Mouse (Mus musculus) Patski (cell line): ENCODE data around the gene Gabbr1. TPM values are rescaled to one million over a fixed set of nuclear protein-coding genes. Genes with fewer than 3 reads are reported as not detected.

ENCODE experiments used
- ATAC-seq: fragments of 100-300 bp; one replicate; pipeline ENCODE4 v1.8.0; 2021
- CTCF ChIA-PET: fragments of 350-600 bp; sonication (Branson Sonifier 250); formaldehyde crosslinking; loops from one replicate; lab custom pipeline; 2022; ENCODE audit warnings: inconsistent platforms; lab: Charles Lee
- POLR2A ChIA-PET: fragments of 350-600 bp; sonication (Branson Sonifier 250); formaldehyde crosslinking; loops from one replicate; lab custom pipeline; 2022; ENCODE audit warnings: antibody characterized with exemption, inconsistent platforms; lab: Charles Lee
- DNase-seq: peaks from one replicate; pipeline ENCODE4 v3.0.0-alpha.2; 2011; ENCODE audit warnings: low read depth, low spot score
- H3K27me3 ChIP-seq: fragments of 371-371 bp; one replicate; pipeline ENCODE4 v1.5.1; 2021
- CTCF ChIP-seq: fragments of 100-300 bp; IDR thresholded peaks from one replicate; pipeline ENCODE4 v1.5.1; 2021
- in situ Hi-C: fragments of 300-500 bp; cut with MboI; formaldehyde crosslinking; loops from 3 replicates; pipeline ENCODE4 v1.11.1; 2018; ENCODE audit warnings: low pct_unique_long_range_greater_than_20kb, mixed read lengths
- polyA plus RNA-seq: library from polyadenylated mRNA; unstranded; gene quantifications from one replicate; pipeline ENCODE4 v1.2.3, GENCODE M21; 2021

Gabbr1 gene
- polyA plus RNA-seq, 1 experiment from 2014 or later, result 44.4 TPM

DNA sequence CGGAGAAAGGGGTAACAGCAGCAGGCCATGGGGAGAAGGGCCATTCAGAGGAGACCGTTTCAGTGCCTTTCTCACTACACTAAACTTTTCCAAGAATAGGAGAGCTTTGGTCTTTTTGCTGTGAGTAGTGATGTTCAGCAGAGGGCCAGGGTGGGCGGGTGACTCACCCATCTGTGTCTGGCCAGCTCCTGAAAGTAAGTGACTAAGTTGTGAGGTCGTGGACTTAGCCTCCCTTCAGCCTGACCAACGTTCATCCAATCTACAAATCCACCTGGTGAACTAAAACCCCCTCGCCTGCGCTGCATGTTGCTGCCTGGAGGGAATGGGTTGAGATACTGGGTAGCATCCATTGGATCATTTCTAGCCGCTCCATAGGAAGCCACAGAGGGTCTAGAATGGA is 24.4 kb downstream of the Gabbr1 start:
- DNase-seq (no peak), ATAC-seq (no peak)
- H3K27me3 ChIP-seq, result no peaks in the 10 kb centered on the region
- POLR2A ChIA-PET, result no interaction called here
- CTCF ChIA-PET, result interaction anchor here (1.3 to 2.6 kb wide), 3 partner anchors 9 to 134 kb away, joined by 3 to 10 read pairs (median 6); no protein-coding TSS in a partner anchor
- no peak for TF ChIP-seq CTCF
- in situ Hi-C loops, result loop anchor here (25.0 kb wide), 1 partner anchor 808 kb away; the partner anchor contains the start of genes Rpp21 and Trim39

GRCm38 (mm10) chr17:37072080-37072729 is 26.4 kb downstream of the Gabbr1 start:
- CTCF ChIA-PET, result interaction anchor here (1.6 kb wide), 1 partner anchor 11 kb away, joined by 5 read pairs; no protein-coding TSS in a partner anchor
- no peak for ATAC-seq
- DNase-seq, result no peak
- POLR2A ChIA-PET, result no interaction called here
- H3K27me3 ChIP-seq, result no peaks in the 10 kb centered on the region
- no peak for TF ChIP-seq CTCF
- in situ Hi-C loops, result loop anchor here (25.0 kb wide), 1 partner anchor 810 kb away; the partner anchor contains the start of genes Rpp21 and Trim39

DNA sequence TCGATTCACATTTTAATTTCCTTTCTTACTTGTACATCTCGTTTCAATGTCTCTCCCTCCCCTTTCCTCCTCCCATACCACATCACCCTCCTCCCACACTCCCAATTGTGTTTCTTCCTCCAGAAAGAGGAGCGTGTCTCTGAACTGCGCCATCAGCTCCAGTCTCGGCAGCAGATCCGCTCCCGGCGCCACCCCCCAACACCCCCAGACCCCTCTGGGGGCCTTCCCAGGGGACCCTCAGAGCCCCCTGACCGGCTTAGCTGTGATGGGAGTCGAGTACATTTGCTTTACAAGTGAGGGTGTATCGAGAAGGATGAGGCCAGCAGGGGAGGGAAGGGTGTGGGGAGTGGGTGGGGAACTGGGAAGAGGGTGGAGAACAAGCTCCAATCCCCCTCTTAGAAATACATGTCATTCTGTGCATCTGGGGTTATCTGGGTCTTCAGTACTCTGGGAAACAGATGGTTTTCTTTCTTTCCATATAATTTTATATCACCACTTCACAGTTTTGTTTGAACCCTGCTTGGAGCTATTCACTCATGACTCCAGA is 27.0 kb downstream of the Gabbr1 start:
- CTCF ChIA-PET, result interaction anchor here (1.6 kb wide), 1 partner anchor 10 kb away, joined by 5 read pairs; no protein-coding TSS in a partner anchor
- H3K27me3 ChIP-seq, result no peaks in the 10 kb centered on the region
- in situ Hi-C loops, result loop anchor here (25.0 kb wide), 1 partner anchor 811 kb away; the partner anchor contains the start of genes Rpp21 and Trim39
- ATAC-seq (no peak), DNase-seq (no peak)
- TF ChIP-seq CTCF, result no peak
- POLR2A ChIA-PET, result no interaction called here

DNA sequence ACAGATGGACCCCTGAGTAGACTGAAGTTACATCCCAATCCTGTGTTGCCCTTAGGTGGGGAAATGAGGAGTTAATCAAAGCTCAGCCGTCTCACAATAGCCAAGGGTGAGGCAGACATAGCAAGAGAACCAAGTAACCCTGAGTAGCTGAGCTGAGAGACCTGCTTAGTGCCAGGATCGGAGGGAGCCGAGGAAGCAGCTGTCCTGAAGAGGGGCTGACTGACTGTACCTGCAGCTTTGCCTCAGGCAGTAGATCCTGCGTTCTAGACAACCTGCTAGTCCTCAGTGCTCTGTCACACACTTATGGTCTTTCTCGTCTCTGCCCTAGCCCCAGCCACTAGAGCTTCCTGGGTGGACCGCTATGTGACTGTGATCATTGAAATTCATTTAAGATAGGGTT is 29.4 kb downstream of the Gabbr1 start:
- no peak for TF ChIP-seq CTCF
- no peak for ATAC-seq
- ChIA-PET POLR2A (no interaction called here), CTCF (interaction anchor here (0.9 to 2.1 kb wide), 4 partner anchors 8 to 183 kb away, joined by 3 to 5 read pairs (median 4); no protein-coding TSS in a partner anchor)
- in situ Hi-C loops, result no loop called here
- H3K27me3 ChIP-seq, result no peaks in the 10 kb centered on the region
- no peak for DNase-seq

DNA sequence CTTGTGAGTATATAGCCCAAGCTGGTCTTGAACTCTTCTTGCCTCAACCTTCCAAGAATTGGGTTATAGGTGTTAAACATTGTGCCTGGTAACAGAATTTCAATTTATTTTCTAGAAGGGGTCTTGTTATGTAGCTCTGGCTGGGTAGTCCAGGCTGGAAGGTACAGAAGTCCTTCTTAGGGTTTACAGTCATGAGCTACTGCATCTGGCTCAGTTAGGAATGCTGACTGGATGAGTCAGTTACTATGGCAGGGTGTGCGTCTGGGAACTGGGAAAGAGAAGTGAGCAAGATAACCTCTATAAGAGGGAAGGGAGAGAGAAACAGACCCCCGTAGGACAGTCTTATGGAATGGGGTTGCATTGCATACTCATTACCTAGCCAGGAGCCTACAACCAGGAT is 30.0 kb downstream of the Gabbr1 start:
- no peak for DNase-seq
- no peaks in the 10 kb centered on the region for H3K27me3 ChIP-seq
- POLR2A ChIA-PET, result no interaction called here
- CTCF ChIA-PET, result interaction anchor here (1.2 to 2.1 kb wide), 3 partner anchors 15 to 183 kb away, joined by 3 to 5 read pairs (median 4); no protein-coding TSS in a partner anchor
- TF ChIP-seq CTCF, result no peak
- in situ Hi-C loops, result no loop called here
- no peak for ATAC-seq

DNA sequence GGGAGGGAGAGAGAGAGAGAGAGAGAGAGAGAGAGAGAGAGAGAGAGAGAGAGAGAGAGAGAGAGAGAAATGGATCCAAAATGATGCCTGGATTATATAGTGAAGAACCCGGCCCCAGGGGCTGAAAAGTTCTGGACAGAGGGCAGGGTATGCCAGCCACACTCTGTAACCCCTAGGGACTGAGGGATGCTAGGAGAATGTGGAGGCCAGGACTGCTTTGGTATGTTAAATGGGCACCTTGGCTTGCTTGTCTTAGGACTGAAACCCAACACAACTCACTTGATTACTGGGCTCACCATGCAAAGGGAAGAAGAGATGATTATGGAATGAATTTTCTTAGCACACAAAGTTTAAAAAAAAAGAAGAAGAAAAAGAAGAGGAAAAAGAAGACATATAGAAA is 32.4 kb downstream of the Gabbr1 start:
- POLR2A ChIA-PET, result no interaction called here
- H3K27me3 ChIP-seq, result no peaks in the 10 kb centered on the region
- in situ Hi-C loops, result no loop called here
- DNase-seq (no peak), ATAC-seq (no peak)
- TF ChIP-seq CTCF, result no peak
- CTCF ChIA-PET, result interaction anchor here (2.9 kb wide), 1 partner anchor 125 kb away, joined by 14 read pairs; no protein-coding TSS in a partner anchor

GRCm38 (mm10) chr17:37078990-37079389 is 33.2 kb downstream of the Gabbr1 start:
- CTCF ChIA-PET, result interaction anchor here (2.9 kb wide), 1 partner anchor 124 kb away, joined by 14 read pairs; no protein-coding TSS in a partner anchor
- DNase-seq (no peak), ATAC-seq (no peak)
- TF ChIP-seq CTCF, result no peak
- POLR2A ChIA-PET, result interaction anchor here (0.6 kb wide), 1 partner anchor 14 kb away, joined by 6 read pairs; no protein-coding TSS in a partner anchor
- in situ Hi-C loops, result no loop called here
- no peaks in the 10 kb centered on the region for H3K27me3 ChIP-seq

DNA sequence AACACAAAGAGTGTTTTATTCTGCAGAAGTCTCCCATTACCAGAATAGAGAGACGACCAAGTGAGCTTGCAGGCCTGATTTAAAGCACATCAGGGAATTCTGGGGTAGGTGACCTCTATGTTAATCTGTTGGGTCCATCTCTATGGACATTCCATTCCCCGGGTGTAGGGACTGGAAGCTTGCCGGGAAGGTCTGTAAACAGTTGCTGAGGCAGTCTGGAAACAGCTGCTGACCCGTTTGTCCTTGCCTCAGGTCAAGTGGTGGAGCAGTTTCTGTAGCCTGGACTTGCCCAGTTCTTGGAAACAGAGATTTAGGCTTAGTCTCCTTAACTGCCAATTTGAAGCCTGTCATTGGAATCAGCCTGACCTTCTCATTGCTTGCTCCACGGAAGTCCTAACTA is 34.4 kb downstream of the Gabbr1 start:
- no peak for TF ChIP-seq CTCF
- ATAC-seq (no peak), DNase-seq (no peak)
- CTCF ChIA-PET, result interaction anchor here (2.9 kb wide), 1 partner anchor 123 kb away, joined by 14 read pairs; no protein-coding TSS in a partner anchor
- in situ Hi-C loops, result loop anchor here (5.0 kb wide), 1 partner anchor 122 kb away; the partner anchor contains the start of gene Olfr94
- no peaks in the 10 kb centered on the region for H3K27me3 ChIP-seq
- POLR2A ChIA-PET, result no interaction called here

GRCm38 (mm10) chr17:37081659-37082058 is 35.9 kb downstream of the Gabbr1 start:
- POLR2A ChIA-PET, result no interaction called here
- CTCF ChIA-PET, result interaction anchor here (5.4 kb wide), 1 partner anchor 122 kb away, joined by 53 read pairs; the partner anchor contains the start of gene Olfr94
- in situ Hi-C loops, result loop anchor here (5.0 kb wide), 1 partner anchor 121 kb away; the partner anchor contains the start of gene Olfr94
- ATAC-seq (no peak), DNase-seq (no peak)
- no peak for TF ChIP-seq CTCF
- H3K27me3 ChIP-seq, result peaks cover 3% of the 10 kb centered on the region

DNA sequence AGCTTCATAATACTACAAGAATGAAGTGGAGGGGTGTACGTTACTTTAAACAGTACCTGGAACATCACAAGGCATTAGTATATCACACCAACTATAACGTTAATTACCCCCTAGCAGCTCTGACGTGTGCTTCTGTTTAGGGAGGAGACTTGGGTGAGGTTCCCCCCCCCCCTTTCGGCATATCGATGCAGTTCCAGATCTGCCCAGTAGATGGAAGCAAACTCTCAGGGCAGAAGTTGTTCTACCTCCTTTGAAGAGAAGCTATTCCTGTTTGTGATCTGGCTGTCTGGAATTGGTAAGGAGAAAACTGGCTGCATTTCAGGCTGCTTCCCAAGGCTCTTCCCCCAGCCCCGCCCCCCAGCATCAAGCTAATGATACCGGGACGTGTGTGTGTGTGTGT is 37.6 kb downstream of the Gabbr1 start:
- in situ Hi-C loops, result loop anchor here (5.0 kb wide), 1 partner anchor 119 kb away; the partner anchor contains the start of gene Olfr94
- TF ChIP-seq CTCF, result peak; percentile 63
- peaks cover 7% of the 10 kb centered on the region for H3K27me3 ChIP-seq

More for the DNA sequence above, 37.6 kb downstream of the Gabbr1 start:
- ATAC-seq (peak; percentile 68), DNase-seq (no peak)
- ChIA-PET POLR2A (interaction anchor here (0.5 to 1.2 kb wide), 2 partner anchors 9 to 120 kb away, joined by 4 to 6 read pairs; no protein-coding TSS in a partner anchor), CTCF (interaction anchor here (0.7 to 5.4 kb wide), 18 partner anchors 9 to 161 kb away, joined by 3 to 53 read pairs (median 5); partner anchors contain the start of genes Olfr94, Ubd, Znrd1 and Znrd1as)
